7 mouse cellular contexts compared by ENCODE assay signal in the genomic region with DNA sequence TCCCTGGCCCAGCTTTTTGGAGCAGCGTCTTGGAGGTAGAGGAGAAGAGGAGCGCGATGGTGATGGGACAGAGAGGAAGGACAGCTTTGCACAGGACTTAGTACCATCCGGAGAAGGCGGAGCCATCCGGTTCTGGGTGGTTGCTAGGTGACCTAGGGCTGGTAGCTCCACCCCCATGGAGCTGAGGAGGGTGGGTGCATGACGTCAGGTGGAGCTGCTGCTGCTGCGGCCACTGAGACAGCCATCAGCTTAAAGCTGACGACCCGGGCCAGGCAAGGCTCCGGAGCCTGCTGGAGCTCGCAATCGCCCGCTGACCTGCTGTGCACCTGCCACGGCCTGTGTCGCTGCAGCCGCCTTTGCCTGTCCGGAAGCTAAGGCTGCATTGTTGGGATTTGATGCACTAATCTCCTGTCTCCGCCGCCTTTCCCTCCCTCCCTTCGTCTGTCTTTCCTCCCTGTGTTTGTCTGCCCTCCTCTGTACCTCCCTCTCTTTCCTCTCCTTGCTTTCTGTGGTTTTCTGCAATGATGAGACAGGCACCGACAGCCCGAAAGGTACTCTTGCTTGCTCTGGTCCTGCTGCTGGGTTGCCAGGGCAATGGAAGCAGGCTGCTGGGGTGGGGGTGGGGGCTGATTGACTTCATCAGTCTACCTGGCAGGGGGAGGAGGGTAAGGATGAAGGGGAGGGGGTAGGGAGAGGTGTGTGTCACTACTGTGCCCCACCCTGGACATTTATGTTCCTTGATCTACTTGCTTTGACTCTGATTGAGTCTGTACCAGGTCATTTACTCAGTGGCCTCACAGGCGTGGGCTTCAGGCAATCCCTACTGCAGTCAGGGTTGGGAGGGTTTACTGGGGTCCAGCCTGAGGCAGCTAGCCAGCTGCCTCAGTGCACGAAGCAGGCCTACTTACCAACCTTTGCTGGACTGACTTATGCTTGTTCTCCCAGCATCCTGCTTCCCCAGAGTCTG. TPM values are rescaled to one million over a fixed set of nuclear protein-coding genes. Genes with fewer than 3 reads are reported as not detected.
DNase-seq lines count a peak whose midpoint lies in the region; ATAC-seq and TF ChIP-seq lines count a peak whose summit lies in the region.

No protein-coding gene starts in this region.

- no peaks in the 10 kb centered on the region for H3K4me1 ChIP-seq in heart, adult 2 months (ENCODE audit: control insufficient read depth, insufficient read depth, low read length)
- H3K4me1 ChIP-seq in intestine, postnatal 0 days (replicated peaks; ENCODE audit: control insufficient read depth, insufficient read depth, low read length): no peaks in the 10 kb centered on the region

- H3K79me2 ChIP-seq in heart, adult 2 months (replicated peaks; ENCODE audit: control insufficient read depth, insufficient read depth, low read length): no peaks in the 10 kb centered on the region

- ATAC-seq in intestine, postnatal 0 days: peak; percentile 52; the same call in 1 of the 2 replicates
- ATAC-seq in megakaryocyte progenitor cell, adult 5-6 weeks (replicated peaks; ENCODE audit: poor library complexity): peak; percentile 78

- TF ChIP-seq CTCF in heart, adult 2 months (IDR thresholded peaks at IDR 0.05): no peak
- TF ChIP-seq CTCF in intestine, postnatal 0 days (IDR thresholded peaks at IDR 0.05; ENCODE audit: low read depth): no peak

- H3K9me3 ChIP-seq in intestine, postnatal 0 days (ENCODE audit: control insufficient read depth): no peaks in the 10 kb centered on the region

- TF ChIP-seq EP300 in heart, adult 2 months (IDR thresholded peaks at IDR 0.05; ENCODE audit: insufficient read depth, low read depth, low read length): no peak

- no peaks in the 10 kb centered on the region for H3K27me3 ChIP-seq in heart, adult 2 months (ENCODE audit: control insufficient read depth, insufficient read depth, low read length)
- no peaks in the 10 kb centered on the region for H3K27me3 ChIP-seq in intestine, postnatal 0 days (replicated peaks; ENCODE audit: control insufficient read depth, insufficient read depth, low read length)

- no peak for TF ChIP-seq POLR2A in heart, adult 2 months (IDR thresholded peaks at IDR 0.05; ENCODE audit: insufficient read depth, low read depth, low read length)

- H3K9ac ChIP-seq in heart, adult 2 months (ENCODE audit: low read depth, low read length): no peak overlapping the region
- H3K9ac ChIP-seq in intestine, postnatal 0 days (ENCODE audit: low read depth, low read length): no peak overlapping the region

- WGBS in heart, adult 2 months: 44% methylated on average over 25 of the region's 25 CpGs
- WGBS in intestine, postnatal 0 days: 26% methylated on average over 25 of the region's 25 CpGs

- peak overlapping the region; percentile 24; the same call in 1 of the 2 replicates for H3K4me2 ChIP-seq in intestine, postnatal 0 days (replicated peaks; ENCODE audit: low read depth)

- H3K27ac ChIP-seq in heart, adult 2 months: no peak overlapping the region
- no peak overlapping the region for H3K27ac ChIP-seq in intestine, postnatal 0 days (ENCODE audit: low read depth, low read length)

- intact Hi-C loops in heart, adult 2 months (cut with DNase I): no loop called here
- intact Hi-C loops in left cerebral cortex, postnatal 10 days (cut with DNase I): no loop called here

- H3K4me3 ChIP-seq in heart, adult 2 months: no peak overlapping the region
- H3K4me3 ChIP-seq in intestine, postnatal 0 days (ENCODE audit: low read depth, low read length): no peak overlapping the region

- H3K36me3 ChIP-seq in heart, adult 2 months (ENCODE audit: control insufficient read depth, insufficient read depth, low read length): no peaks in the 10 kb centered on the region
- H3K36me3 ChIP-seq in intestine, postnatal 0 days (ENCODE audit: control insufficient read depth, insufficient read depth): peaks cover 55% of the 10 kb centered on the region

- DNase-seq in brain, adult 2 months (ENCODE audit: low read depth, low spot score): peak; percentile 99
- DNase-seq in embryo, embryonic 10.5 days (ENCODE audit: low spot score): peak; percentile 90
- peak; percentile 53 to 70 for DNase-seq in heart, adult 2 months
- peak; percentile 86 to 90 for DNase-seq in left cerebral cortex, postnatal 10 days (ENCODE audit: extremely low spot score in 1 of 2, low spot score in 2 of 2)
- DNase-seq in right cerebral cortex, postnatal 36 days (ENCODE audit: low spot score in 2 of 2): peak; percentile 87 to 94

RNA-seq across cellular contexts. Expression of a gene that starts 20.5 kb away (rescaled TPM):
- total RNA-seq in heart, adult 2 months (2021): 100 to 1,000 TPM; 125 to 141 TPM
- polyA plus RNA-seq in heart, adult 2 months (2012; rRNA removed): 84.2 and 89.1 TPM in 2 replicates
- 47.1 and 49.9 TPM in 2 replicates for polyA plus RNA-seq in intestine, postnatal 0 days (2015; fragmentation: Nextera tagmentation; extraction: Ambion mirVana)
- total RNA-seq in left cerebral cortex, postnatal 10 days (2021): 100 to 1,000 TPM; 351 to 353 TPM
- total RNA-seq in megakaryocyte progenitor cell, adult 5-6 weeks (2015): 50.8 and 51.4 TPM in 2 replicates
- 85.9 and 86.2 TPM in 2 replicates for total RNA-seq in megakaryocyte progenitor cell, adult 5-6 weeks (2017)

RNA-seq across cellular contexts. Expression of a gene that starts 30.0 kb away (rescaled TPM):
- total RNA-seq in heart, adult 2 months (2021): under 1 TPM; 0.10 to 0.25 TPM
- 0.53 and 0.57 TPM in 2 replicates for polyA plus RNA-seq in heart, adult 2 months (2012; rRNA removed)
- 0.60 and 1.0 TPM in 2 replicates for polyA plus RNA-seq in intestine, postnatal 0 days (2015; fragmentation: Nextera tagmentation; extraction: Ambion mirVana)
- total RNA-seq in left cerebral cortex, postnatal 10 days (2021): 10 to 100 TPM; 28.5 to 29.0 TPM
- not detected in 2 replicates for total RNA-seq in megakaryocyte progenitor cell, adult 5-6 weeks (2015)
- total RNA-seq in megakaryocyte progenitor cell, adult 5-6 weeks (2017): not detected in 2 replicates

RNA-seq across cellular contexts. Expression of a gene that starts 30.0 kb away (rescaled TPM):
- total RNA-seq in heart, adult 2 months (2021): 1 to 10 TPM in 1 of 2 experiments, under 1 TPM in 1; 0.89 to 1.3 TPM
- 2.1 and 2.7 TPM in 2 replicates for polyA plus RNA-seq in heart, adult 2 months (2012; rRNA removed)
- polyA plus RNA-seq in intestine, postnatal 0 days (2015; fragmentation: Nextera tagmentation; extraction: Ambion mirVana): 1.0 and 1.2 TPM in 2 replicates
- total RNA-seq in left cerebral cortex, postnatal 10 days (2021): 10 to 100 TPM; 28.0 to 29.4 TPM
- total RNA-seq in megakaryocyte progenitor cell, adult 5-6 weeks (2015): 0.57 TPM in 1 of 2 replicates, not detected in the other
- total RNA-seq in megakaryocyte progenitor cell, adult 5-6 weeks (2017): under 0.01 and 0.14 TPM in 2 replicates

RNA-seq across cellular contexts. Expression of a gene that starts 33.5 kb away (rescaled TPM):
- total RNA-seq in heart, adult 2 months (2021): not detected
- 0.61 TPM in 1 of 2 replicates, not detected in the other for polyA plus RNA-seq in heart, adult 2 months (2012; rRNA removed)
- polyA plus RNA-seq in intestine, postnatal 0 days (2015; fragmentation: Nextera tagmentation; extraction: Ambion mirVana): 1.5 and 1.7 TPM in 2 replicates
- under 1 TPM; 0.71 to 0.75 TPM for total RNA-seq in left cerebral cortex, postnatal 10 days (2021)
- 0.10 TPM in 1 of 2 replicates, not detected in the other for total RNA-seq in megakaryocyte progenitor cell, adult 5-6 weeks (2015)
- under 0.01 TPM in 1 of 2 replicates, not detected in the other for total RNA-seq in megakaryocyte progenitor cell, adult 5-6 weeks (2017)

RNA-seq across cellular contexts. Expression of a gene that starts 50.9 kb away (rescaled TPM):
- total RNA-seq in heart, adult 2 months (2021): 1 to 10 TPM; 5.2 to 6.7 TPM
- 18.6 and 27.7 TPM in 2 replicates for polyA plus RNA-seq in heart, adult 2 months (2012; rRNA removed)
- polyA plus RNA-seq in intestine, postnatal 0 days (2015; fragmentation: Nextera tagmentation; extraction: Ambion mirVana): 19.7 and 21.1 TPM in 2 replicates
- total RNA-seq in left cerebral cortex, postnatal 10 days (2021): 10 to 100 TPM; 30.3 to 34.4 TPM
- 1.9 and 2.4 TPM in 2 replicates for total RNA-seq in megakaryocyte progenitor cell, adult 5-6 weeks (2015)
- 2.2 and 2.4 TPM in 2 replicates for total RNA-seq in megakaryocyte progenitor cell, adult 5-6 weeks (2017)

Comparison
In these comparisons a context has a peak if more than half of its experiments do, and no peak if none do; other contexts are left out.
1. RNA of a gene that starts 30.0 kb away (total RNA-seq): 28.5 to 29.0 TPM in left cerebral cortex, postnatal 10 days; 0.10 to 0.25 TPM in heart, adult 2 months and not detected in megakaryocyte progenitor cell, adult 5-6 weeks; every median in the first group is over 10 times any median in the second.
2. RNA of a gene that starts 30.0 kb away (total RNA-seq): 28.0 to 29.4 TPM in left cerebral cortex, postnatal 10 days; 0.89 to 1.3 TPM in heart, adult 2 months and under 0.01 to 0.57 TPM in megakaryocyte progenitor cell, adult 5-6 weeks; every median in the first group is over 10 times any median in the second.
3. Peak in every context shown above with its lines, with median percentiles within 50 percentile points of each other: DNase-seq.